ENCODE assay signal across 11 mouse cellular contexts in genomic region chr16:22572641-22573341, GRCm38 (mm10).
A peak's percentile ranks its signal among the peaks of the same experiment; 100 is the strongest.
DNase-seq lines count a peak whose midpoint lies in the region; ATAC-seq lines count a peak whose summit lies in the region.
"Had no signal": no experiment of that assay in that cellular context is flagged by ENCODE, and none has a peak within 500 bp of the region (broad histone marks: within the 10 kb centered on the region; RNA-seq: fewer than 3 reads in every experiment).

No protein-coding gene starts in this region.

- no peak overlapping the region for H3K4me3 ChIP-seq in limb, embryonic 11.5 days (ENCODE audit: low read depth, low read length)
- H3K4me3 ChIP-seq in limb, embryonic 10.5 days, result no peak overlapping the region
- no peak overlapping the region for H3K4me3 ChIP-seq in limb, embryonic 15.5 days
- no peak overlapping the region for H3K4me3 ChIP-seq in midbrain, embryonic 14.5 days (replicated peaks; ENCODE audit: low read depth, low read length)
- H3K4me3 ChIP-seq: forebrain, embryonic 12.5 days; heart, embryonic 12.5 days had no signal

- H3K9me3 ChIP-seq in limb, embryonic 11.5 days (ENCODE audit: control insufficient read depth, low read length), result no peaks in the 10 kb centered on the region
- H3K9me3 ChIP-seq in limb, embryonic 10.5 days (replicated peaks), result no peaks in the 10 kb centered on the region
- no peaks in the 10 kb centered on the region for H3K9me3 ChIP-seq in limb, embryonic 15.5 days
- H3K9me3 ChIP-seq in midbrain, embryonic 14.5 days (ENCODE audit: control insufficient read depth, low read length), result no peaks in the 10 kb centered on the region
- H3K9me3 ChIP-seq: forebrain, embryonic 12.5 days; heart, embryonic 12.5 days had no signal

- no peaks in the 10 kb centered on the region for H3K4me1 ChIP-seq in limb, embryonic 11.5 days (ENCODE audit: control insufficient read depth, insufficient read depth, low read length)
- 0 out of 2 replicates have a peak, but pooled peaks cover 9% of the 10 kb centered on the region for H3K4me1 ChIP-seq in limb, embryonic 10.5 days
- H3K4me1 ChIP-seq in limb, embryonic 15.5 days, result no peaks in the 10 kb centered on the region
- no peaks in the 10 kb centered on the region for H3K4me1 ChIP-seq in midbrain, embryonic 14.5 days (ENCODE audit: control insufficient read depth, insufficient read depth, low read length)
- H3K4me1 ChIP-seq: forebrain, embryonic 12.5 days; heart, embryonic 12.5 days had no signal

- 39% methylated on average over 21 of the region's 21 CpGs for WGBS in limb, embryonic 11.5 days
- 35% methylated on average over 21 of the region's 21 CpGs for WGBS in limb, embryonic 10.5 days
- 38% methylated on average over 21 of the region's 21 CpGs for WGBS in limb, embryonic 15.5 days
- 43% methylated on average over 21 of the region's 21 CpGs for WGBS in midbrain, embryonic 14.5 days

- no peaks in the 10 kb centered on the region for H3K36me3 ChIP-seq in limb, embryonic 11.5 days (ENCODE audit: control insufficient read depth, insufficient read depth, low read length)
- H3K36me3 ChIP-seq in limb, embryonic 10.5 days, result no peaks in the 10 kb centered on the region
- no peaks in the 10 kb centered on the region for H3K36me3 ChIP-seq in limb, embryonic 15.5 days
- H3K36me3 ChIP-seq in midbrain, embryonic 14.5 days (ENCODE audit: control insufficient read depth, insufficient read depth, low read length), result no peaks in the 10 kb centered on the region
- H3K36me3 ChIP-seq: forebrain, embryonic 12.5 days; heart, embryonic 12.5 days had no signal

- H3K27me3 ChIP-seq in limb, embryonic 11.5 days (ENCODE audit: control insufficient read depth, insufficient read depth, low read length), result 0 out of 2 replicates have a peak, but pooled peaks cover 3% of the 10 kb centered on the region
- peaks cover 21% of the 10 kb centered on the region for H3K27me3 ChIP-seq in limb, embryonic 10.5 days (ENCODE audit: low read depth, poor library complexity, severe bottlenecking)
- peaks cover 16% of the 10 kb centered on the region for H3K27me3 ChIP-seq in limb, embryonic 15.5 days
- no peaks in the 10 kb centered on the region for H3K27me3 ChIP-seq in midbrain, embryonic 14.5 days (ENCODE audit: control insufficient read depth, insufficient read depth, low read length)

- 0 out of 2 replicates have a peak, but pooled peaks have one; percentile 13 for ATAC-seq in limb, embryonic 11.5 days (ENCODE audit: insufficient number of reproducible peaks, low FRiP score, low TSS enrichment, low read depth)
- ATAC-seq in limb, embryonic 15.5 days (ENCODE audit: insufficient number of reproducible peaks, low FRiP score, low TSS enrichment, low read depth), result peak; percentile 35; the same call in 1 of the 2 replicates
- ATAC-seq in midbrain, embryonic 14.5 days (ENCODE audit: low FRiP score, low TSS enrichment), result no peak
- ATAC-seq in erythroid progenitor cell, adult 5-6 weeks (replicated peaks; ENCODE audit: low FRiP score, poor library complexity, severe bottlenecking), result no peak

- H3K4me2 ChIP-seq in limb, embryonic 11.5 days (ENCODE audit: low read depth, severe bottlenecking), result no peak overlapping the region
- H3K4me2 ChIP-seq in limb, embryonic 15.5 days, result 0 out of 2 replicates have a peak overlapping the region, but pooled peaks have one; percentile 12
- H3K4me2 ChIP-seq in midbrain, embryonic 14.5 days (ENCODE audit: low read length), result no peak overlapping the region
- H3K4me2 ChIP-seq: forebrain, embryonic 12.5 days; heart, embryonic 12.5 days had no signal

- H3K9ac ChIP-seq in limb, embryonic 11.5 days (ENCODE audit: low read length), result no peak overlapping the region
- H3K9ac ChIP-seq in limb, embryonic 15.5 days, result no peak overlapping the region
- no peak overlapping the region for H3K9ac ChIP-seq in midbrain, embryonic 14.5 days (replicated peaks; ENCODE audit: low read length)
- H3K9ac ChIP-seq: forebrain, embryonic 12.5 days; heart, embryonic 12.5 days had no signal

- no peak overlapping the region for H3K27ac ChIP-seq in limb, embryonic 11.5 days (replicated peaks; ENCODE audit: low read depth, low read length)
- H3K27ac ChIP-seq in limb, embryonic 10.5 days, result no peak overlapping the region
- no peak overlapping the region for H3K27ac ChIP-seq in limb, embryonic 15.5 days
- no peak overlapping the region for H3K27ac ChIP-seq in midbrain, embryonic 14.5 days (replicated peaks; ENCODE audit: low read depth, low read length)
- H3K27ac ChIP-seq: forebrain, embryonic 12.5 days had no signal

- peak; percentile 35 for DNase-seq in limb, embryonic 11.5 days (ENCODE audit: low spot score)
- no peak for DNase-seq in limb, embryonic 10.5 days (ENCODE audit: low spot score)
- DNase-seq in gonadal fat pad, adult 2 months (ENCODE audit: low read depth), result peak; percentile 46
- peak; percentile 29 for DNase-seq in urinary bladder, postnatal 25 days (ENCODE audit: low spot score)
- no peak for DNase-seq in midbrain, embryonic 14.5 days
- DNase-seq in cerebellum, adult 8-10 months, result no peak
- DNase-seq: liver had no signal

Comparison
In these comparisons a context has a peak if more than half of its experiments do, and no peak if none do; other contexts are left out.
1. DNase-seq: peak in limb, embryonic 11.5 days (single experiment), gonadal fat pad, adult 2 months (single experiment) and urinary bladder, postnatal 25 days (single experiment); none in limb, embryonic 10.5 days (single experiment), midbrain, embryonic 14.5 days (single experiment) and cerebellum, adult 8-10 months (single experiment).
2. ATAC-seq: peak in limb, embryonic 11.5 days (single experiment) and limb, embryonic 15.5 days (single experiment); none in midbrain, embryonic 14.5 days (single experiment) and erythroid progenitor cell, adult 5-6 weeks (single experiment).